Mouse (Mus musculus) fat pad, adult 2 months (tissue): Measurements from ENCODE around the gene Gstt1.
"Not testable (repeated sequence)": the region's sequence is repeated elsewhere in the genome, so short reads cannot be mapped to it uniquely, and the experiment has no call there.

ENCODE experiments used
- DNase-seq: peaks from one replicate; pipeline ENCODE4 v3.0.0-alpha.2; 2011; ENCODE audit warnings: low read depth, low spot score; ENCODE audit errors: extremely low read depth

Gstt1 gene

DNA sequence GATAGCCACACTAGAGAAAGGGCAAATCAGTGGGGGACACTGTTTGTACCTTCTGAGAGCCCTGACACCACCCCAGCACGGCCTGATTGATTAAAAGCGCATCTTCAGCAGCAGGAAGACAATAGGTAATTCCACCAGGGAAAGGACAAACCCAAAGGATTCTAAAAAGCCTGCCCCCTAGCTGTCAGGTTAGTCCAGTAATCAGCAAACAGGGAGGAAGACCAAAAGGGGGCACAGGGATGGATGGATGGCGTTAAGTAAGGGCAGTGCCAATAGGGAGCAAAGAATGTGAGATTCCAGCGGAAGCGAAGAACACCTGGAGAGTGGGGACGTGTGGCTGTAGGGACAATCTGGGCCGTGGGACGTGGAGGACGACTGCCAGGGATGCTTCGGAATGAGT lies 20.3 kb upstream of the Gstt1 start:
- DNase-seq = no peak

DNA sequence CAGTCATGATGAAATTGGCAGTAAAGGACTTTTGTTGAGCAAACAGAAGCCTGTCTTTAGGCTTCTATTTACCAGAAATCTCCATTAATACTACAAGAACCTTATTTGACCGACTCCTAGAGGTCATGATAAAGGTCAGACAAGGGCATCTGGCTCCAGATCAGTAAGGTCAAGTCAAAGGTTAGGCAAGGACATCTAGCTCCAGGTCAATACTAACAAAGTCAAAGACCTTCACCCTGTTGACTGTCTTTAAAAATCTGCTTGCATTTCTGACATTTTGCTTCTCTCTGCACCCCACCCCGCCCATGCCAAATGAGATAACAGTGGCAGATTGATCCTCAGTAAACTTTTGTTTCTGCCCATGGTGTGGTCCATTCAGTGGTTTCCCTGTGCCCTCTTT lies 5.8 kb upstream of the Gstt1 start:
- no peak for DNase-seq

DNA sequence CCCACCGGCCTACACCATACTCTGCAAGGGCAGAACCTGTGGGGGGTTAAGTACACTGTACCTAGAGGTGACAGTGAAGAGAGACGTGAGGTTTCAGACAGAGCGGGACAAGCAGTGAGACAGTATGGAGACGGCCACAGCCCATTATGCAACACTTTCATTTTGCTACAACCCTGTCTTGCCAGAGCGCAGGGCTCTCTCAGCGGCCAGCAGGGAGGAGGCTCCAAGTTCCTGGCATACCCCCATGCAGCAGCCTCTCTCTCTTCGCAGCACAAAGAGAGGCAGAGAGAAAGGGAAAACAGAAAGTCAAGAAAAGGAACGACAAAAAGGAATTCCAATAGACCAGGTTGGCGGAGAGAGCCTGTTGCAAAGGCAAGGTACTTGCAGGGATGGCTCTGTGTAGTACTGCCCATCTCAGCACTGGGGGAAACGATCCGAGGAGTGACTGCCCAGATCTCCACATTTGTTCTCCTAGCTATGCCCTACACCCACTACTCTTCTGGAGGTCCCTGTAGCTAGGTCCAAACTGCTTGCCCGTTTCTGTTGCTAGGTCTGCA lies 687 bp downstream of the Gstt1 start:
- DNase-seq = no peak

DNA sequence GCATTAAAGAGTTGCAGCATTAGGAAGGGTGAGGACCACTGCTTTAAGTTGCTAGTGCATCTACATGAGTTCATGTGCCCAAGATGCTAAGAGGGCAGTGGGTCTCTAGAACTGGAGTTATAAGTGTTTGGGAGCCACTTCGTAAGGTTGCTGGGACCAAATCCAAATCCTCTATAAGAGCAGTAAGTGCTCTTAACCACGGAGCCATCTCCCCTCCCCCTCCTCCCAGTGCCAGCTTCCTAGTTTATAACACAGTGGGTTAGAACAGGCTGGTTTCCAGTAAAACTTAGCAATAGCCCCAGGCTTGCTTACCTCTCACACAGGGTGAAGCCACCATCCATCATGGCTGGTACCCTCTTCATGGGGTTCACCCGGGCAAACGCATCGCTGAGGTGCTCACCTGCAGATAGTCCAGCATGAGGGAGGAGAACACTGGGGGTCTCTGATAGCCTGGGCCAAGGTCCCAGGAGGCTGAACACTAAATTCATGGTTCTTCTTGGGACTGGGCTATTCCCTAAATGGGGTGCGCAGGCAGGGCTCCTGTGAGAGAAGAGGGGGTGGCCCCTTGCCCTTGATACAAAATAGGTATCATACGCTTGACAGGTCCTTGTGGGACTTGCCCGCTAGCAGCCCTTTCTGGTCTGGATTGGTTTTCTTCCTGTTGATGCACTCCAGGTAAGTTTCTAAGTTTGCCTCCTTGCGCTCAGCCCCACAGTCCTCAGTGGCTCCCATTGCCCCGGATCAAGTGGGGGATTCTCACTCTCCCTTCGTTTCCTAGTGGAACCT lies 1.5 kb downstream of the Gstt1 start:
- no peak for DNase-seq

DNA sequence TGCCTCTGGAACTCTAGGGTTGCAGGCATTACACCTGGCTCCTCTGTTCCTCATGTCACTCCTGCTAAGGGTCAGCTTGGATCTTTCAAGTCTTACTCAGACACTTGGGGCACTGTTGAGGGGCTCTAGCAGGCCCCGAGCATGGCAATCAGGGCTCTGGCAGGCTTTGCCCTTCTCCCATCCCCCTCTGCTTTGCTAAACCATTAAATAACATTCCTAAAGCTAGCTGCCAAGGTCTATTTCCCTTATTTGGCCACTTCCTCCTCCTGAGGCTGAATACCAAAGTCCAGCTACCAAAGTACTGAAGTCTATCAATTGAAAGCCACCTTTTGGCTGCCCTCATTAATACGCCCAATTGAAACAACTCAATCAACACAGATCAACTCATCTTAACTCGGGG lies 3.5 kb downstream of the Gstt1 start:
- DNase-seq = no peak

DNA sequence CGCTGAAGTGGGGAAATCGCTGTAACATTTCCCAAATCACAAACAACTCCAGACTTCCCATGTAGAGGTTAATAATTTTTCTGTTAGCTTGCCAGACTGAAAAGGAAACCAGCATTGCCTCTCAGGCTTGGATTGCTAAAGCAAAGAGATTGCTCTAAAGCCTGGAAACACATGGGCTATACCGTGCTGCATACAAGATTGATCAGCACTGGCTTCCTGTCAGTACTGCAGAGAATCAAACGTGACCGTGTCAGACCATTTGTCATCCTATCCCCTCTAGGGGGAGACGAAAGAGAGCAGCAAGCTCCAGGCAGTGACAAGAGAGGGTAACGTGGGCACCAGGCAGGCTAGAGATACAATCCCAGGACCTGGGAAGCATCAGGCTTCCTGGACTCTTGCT lies 7.6 kb downstream of the Gstt1 start:
- no peak for DNase-seq

DNA sequence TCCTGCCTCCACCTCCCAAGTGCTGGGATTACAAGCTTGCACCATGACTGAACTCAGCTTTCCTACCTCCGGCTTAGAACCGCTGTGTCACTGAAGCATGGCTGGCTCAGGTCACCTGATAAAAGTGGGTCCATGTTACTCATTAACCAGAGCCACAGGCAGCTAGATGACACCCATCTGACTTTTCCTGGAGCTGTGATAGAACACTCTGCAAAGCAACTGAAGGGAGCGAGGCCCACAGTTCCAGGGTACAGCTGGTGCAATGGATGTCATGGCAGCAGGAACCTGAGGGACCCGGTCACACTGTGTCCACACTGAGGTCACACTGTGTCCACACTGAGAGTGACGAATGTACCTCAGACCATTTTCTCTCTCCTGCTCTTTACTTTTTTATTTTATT lies 8.5 kb downstream of the Gstt1 start:
- no peak for DNase-seq

DNA sequence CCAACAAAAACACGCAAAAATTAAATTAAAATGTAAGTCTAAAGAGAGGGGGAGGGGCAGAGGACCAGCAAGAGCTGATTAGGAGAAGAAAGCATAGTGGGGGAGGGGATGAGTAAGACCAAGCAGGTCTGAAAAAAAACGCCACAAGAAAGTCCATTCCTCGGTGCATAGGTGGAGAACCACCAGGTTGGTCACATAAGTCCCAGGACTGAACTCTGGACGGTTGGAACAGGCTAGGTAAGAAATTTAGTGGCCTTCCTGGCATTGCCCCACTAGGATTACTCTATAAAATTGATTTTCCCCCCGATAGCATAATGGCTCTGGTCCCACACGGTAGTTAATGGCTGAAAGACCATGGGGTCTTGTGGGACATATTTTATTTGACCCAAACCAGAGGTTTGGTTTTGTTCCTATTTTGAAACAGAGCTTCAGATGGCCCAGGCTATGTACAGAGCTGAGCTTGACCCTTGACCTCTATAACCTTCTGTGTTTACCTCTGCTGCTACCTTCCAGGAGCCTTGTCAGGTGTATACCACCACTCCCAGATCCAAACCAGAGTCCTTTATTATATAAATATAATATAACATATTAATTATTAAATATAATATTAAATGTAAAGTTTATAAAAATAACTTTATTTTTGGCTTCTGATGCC lies 9.2 kb downstream of the Gstt1 start:
- DNase-seq = no peak

DNA sequence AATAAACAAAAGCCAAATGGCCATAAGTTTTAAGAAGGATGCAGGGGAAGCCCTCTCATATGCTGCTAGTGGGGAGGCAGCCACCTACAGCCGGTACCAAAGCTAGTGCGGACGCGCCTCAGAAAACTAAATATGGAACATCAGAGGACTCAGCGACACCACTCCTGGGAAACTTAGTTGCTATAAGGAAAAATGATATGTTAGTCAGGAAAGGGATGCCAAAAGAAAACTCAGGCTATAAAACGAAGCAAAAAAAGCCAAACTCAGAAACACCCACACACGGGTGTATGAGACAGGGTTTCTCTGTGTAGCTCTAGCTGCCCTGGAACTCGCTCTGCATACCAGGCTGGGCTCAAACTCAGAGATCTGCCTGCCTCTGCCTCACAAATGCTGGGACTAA lies 10.1 kb downstream of the Gstt1 start:
- DNase-seq = no peak

DNA sequence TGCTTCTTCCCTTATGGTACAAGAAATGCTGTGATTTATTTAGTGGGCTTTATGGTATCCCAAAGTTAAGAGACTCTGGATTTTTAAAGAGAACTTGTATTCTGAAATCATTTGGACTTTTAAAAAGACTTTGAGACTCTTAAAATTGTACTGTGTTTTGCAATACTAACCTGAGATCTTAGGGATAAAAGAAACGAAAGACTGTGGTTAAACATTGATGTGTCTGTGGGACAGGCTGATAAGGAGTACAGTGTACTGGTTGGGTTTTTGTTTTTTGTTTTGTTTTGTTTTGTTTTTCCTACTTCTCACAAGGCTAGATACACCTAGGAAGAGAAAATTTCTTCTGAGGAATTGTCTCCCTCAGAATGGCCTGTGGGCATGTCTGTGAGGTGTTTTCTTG lies 12.9 kb downstream of the Gstt1 start:
- DNase-seq = no peak

DNA sequence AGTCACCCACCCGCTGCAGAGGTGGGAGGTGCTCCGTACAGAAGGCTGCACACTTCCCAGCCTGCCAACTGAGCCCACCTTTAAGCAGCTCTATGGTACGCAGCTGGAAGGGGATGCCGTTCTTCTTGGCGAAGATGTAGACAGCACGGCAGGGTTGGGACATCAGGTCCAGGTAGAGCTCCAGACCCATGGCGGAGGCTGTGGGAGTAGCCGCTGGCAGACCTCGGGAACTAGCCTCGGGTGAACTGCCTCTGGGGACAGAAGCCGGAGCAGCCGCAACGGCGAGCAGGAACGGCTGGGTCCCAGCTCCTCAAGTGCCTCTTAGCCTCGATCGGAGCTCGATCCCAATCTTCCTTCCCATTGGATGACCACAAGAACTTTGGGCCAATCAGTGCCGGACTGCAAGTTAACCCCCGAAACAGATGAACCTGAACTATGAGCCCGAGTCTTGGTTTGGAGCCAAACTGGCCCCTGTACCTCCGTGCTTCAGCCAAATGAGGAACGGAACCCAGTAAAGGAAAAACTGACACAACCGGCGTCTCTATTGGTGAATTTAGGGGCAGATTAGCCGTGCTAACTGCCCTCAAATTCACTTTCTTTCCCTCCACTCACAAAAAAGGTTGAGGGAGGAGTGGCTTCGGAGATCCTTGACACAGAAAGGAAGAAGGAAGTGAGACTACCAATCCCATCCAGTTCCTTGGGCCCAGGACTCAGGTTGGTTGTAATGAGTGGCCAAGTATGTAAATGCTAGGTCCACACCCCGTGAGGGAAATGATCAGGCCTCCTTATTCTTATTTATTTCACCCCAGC lies 17.4 kb downstream of the Gstt1 start, which contains the start of the genes Gm20441 and Gstt3:
Gene Gm20441 (minus strand): TSS at position 186 of the 810 bp plus-strand sequence.
Gene Gstt3 (minus strand): TSS at position 646 of the 810 bp plus-strand sequence.
- peak; percentile 54 for DNase-seq

DNA sequence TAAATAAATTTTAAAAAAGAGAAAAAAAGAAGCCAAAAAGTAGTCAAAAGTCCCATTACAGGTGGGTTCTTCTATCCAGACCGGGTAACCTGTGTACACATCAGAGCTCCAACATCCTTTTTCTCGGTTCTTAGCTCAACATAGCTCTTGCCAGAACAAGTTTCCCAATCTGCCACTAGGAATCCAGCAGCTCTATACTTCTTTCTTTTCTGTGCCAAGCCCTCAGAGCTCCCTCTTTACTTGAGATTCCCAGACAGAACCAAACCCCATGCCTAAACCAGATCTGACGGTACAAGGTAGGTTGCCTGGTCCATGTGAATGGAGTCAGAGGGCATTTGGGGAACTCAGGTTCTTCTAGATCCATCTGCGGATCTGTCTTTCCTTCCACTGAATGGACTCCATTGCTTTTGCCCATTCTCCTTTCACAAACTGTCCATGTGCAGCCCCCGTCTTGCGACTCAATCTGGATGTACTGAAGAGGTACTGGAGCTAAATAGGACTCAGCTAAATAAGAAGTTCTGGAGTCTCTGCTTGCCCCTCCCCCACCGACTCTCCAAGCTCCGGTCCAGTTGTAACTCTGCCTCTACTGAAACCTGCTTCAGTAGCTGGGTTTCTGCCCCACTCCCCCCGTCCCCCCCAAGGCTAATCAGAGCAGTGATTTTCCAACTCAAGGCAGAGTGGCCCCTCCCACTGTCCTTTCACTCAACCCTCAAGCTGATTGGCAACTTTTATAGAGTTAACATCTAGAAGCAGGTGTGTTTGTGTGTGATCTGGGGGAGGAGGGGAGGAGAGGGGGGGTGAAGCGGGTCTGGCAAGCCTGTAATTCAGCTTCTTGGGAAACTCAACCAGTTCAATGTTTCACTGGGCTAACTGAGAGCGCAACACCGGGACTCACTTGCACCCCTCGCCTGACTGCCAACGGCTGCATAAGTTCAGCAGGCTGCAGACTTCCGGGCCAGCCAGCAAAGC lies 18.9 kb downstream of the Gstt1 start:
- peak; percentile 67 for DNase-seq

DNA sequence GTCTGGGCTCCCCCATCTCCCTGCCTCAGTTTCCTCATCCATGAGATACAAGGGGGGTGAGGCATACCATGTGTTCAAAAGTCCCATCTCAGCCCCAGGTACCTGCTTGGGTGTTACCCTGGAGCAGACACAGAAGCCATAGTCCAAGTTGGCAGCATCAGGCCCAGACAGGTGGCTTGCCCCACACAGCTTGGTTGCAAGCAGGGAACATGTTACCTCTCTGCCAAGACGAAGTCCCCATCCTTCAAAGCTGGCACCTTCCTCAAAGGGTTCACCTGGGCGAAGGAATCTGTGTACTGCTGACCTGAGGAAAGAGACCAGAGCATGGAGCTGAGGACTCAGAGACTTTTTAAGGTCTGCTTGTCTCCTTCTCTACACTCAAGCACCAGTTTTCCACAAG lies 20.5 kb downstream of the Gstt1 start:
- DNase-seq = no peak

DNA sequence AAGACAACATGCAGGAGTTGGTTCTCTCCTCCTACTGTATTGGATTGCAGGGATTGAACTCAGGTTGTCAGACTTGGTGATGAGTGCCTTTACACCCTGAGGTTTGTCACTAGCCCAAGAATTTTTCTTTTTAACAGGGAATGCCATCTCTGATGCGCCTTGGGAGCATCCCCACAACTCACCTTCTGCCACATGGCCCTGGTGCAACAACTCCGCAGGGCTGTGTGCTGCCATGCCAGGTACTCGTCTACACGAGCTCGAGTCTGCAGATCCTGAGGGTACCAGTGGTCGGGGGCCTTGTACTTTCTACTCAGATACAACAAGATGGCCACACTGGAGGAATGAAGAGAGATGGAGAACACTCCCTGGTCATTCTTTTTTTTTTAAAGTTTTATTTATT lies 21.8 kb downstream of the Gstt1 start:
- DNase-seq = no peak

DNA sequence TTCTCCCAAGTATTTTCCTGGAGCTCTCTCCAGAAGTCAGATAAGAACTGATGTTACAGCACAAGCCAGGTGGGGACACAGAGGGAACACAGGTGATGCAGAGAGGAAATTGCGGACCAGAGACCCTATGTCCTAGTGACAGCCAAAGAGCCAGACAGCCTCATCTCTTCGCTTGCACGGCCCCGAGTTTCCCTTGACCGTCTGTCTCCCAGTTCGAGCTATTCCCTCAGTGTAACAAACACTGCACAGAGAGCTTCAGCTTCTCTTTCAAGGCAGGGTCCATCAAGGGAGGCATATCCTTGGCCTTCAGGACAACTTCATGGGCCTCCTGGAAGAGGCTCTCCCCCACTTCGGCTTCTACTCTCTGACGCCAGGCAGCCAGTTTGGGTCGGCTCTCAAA lies 23.8 kb downstream of the Gstt1 start:
- DNase-seq = no peak

DNA sequence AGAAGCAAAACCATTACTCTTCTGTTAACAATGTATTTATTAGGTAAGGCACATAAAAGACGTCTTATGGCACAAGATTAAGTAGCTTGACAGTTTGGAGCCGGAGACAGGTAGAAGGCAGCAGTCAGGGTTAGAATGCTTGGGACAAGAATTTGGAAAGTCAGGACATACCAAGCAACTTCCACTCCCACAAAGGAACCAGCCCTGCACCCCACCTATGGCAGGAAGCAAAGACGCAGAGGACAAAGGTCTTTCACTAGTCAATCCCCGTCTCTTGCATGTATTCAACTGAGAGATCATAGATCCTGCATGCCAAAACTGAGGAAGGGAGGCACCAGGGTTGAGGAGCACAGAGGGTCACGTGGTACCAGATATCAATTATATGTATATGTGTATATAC lies 24.3 kb downstream of the Gstt1 start:
- DNase-seq = no peak

DNA sequence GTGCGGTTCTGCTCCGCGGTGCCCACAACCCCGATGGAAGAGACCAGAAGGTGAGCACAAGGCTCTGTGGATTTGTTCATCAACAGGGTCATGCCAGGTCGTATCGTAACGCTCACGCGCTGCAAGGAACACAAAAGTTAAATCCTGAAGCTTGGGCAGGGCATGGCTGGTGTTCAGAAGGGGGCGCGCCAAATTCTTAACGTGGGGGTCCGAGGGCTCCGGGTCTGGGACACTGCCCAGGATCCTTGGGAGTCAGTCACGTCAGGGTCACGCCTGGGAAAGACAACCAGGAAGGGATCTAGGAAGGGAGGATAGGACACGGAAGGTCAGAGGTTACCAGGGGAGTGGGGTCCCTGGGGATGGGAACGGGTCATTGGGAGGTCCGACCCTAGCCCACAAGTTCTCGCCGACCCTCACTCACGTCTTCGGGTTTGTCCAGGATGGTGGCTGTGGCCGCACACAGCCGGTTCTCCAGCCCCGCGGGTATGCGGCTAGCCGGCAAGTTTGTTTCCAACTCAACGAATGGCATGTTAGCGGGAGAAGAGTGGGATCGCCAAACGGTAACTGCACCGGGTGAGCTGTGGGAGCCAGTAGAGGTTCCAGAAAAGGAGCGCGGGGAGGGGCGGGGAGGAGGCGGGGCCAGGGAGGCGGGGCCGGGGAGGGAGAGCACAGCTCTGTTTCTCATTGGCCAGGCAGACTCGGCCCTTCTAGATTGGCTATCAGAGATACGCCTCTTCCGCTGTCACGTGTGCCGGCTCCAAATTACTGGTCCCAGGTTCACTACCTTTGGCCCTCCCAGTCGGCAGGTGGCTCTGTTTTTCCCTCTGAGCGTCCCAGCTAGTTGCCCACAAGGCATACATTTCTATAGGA lies 25.4 kb downstream of the Gstt1 start, which contains the start of gene Ddt:
Gene Ddt (minus strand): TSS at position 620 of the 870 bp plus-strand sequence.
- peak; percentile 67 for DNase-seq

DNA sequence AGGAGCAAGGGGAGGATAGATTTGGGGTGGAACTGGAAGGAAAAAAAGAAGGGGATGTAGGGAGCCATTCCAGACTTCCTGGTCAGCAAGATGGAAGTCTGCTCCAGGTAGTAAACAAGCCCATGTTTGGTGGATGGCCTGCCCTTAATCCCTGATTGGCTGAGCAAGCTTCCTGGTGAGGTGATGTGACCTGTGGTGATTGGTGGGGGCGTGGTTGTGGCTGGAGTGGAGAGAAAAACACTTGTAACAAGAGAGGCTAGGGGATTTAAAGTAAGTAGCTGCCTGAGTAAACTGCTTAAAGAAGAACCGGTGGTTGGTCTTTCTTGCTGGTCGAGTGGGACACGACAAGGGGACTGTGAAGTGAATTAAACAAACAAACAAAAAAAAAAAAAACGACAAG lies 30.6 kb downstream of the Gstt1 start:
- DNase-seq = not testable (repeated sequence)

DNA sequence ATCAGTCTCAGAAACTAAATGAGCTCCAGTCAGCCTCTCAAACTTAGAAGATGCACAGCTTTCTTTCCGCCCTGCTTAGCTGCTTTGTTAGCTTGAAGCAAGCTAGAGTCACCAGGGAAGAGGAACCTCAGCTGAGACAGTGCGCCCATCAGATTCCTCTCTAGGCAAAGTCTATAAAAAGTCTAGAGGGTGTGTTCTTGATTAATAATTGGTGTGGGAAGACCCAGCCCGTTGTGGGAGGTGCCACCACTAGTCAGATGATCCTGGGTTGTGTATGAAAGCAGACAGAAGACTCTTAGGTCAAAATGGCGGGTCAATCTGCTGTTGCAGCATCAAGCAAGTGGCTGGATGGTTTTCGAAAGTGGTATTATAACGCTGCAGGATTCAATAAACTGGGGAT lies 31.5 kb downstream of the Gstt1 start:
- no peak for DNase-seq
